Mouse (Mus musculus) liver, embryonic 11.5 days (tissue): Measurements from ENCODE around the gene Sigirr. TPM values are rescaled to one million over a fixed set of nuclear protein-coding genes. Genes with fewer than 3 reads are reported as not detected.
A peak's percentile ranks its signal among the peaks of the same experiment; 100 is the strongest.

Experiments used
- ATAC-seq: fragments of 200-750 bp; cut with Nextera tagmentation; replicated peaks from 2 replicates; pipeline ENCODE4 v1.8.0; 2017; ENCODE audit warnings: moderate number of reproducible peaks, mild to moderate bottlenecking, moderate TSS enrichment, moderate library complexity; ENCODE audit not compliant: low FRiP score
- DNase-seq: peaks from one replicate; pipeline ENCODE4 v3.0.0-alpha.2; 2017; ENCODE audit warnings: low spot score
- H3K27ac ChIP-seq: fragments of 300-500 bp; sonication (generic); 2 replicates; pipeline ENCODE4 v1.5.1; 2014; ENCODE audit warnings: mild to moderate bottlenecking, low read depth, low read length, control low read depth
- H3K27me3 ChIP-seq: fragments of 300-500 bp; sonication (generic); replicated peaks from 2 replicates; pipeline ENCODE4 v1.6.1; 2014; ENCODE audit warnings: low read length, mixed read lengths; ENCODE audit not compliant: control insufficient read depth, insufficient read depth
- H3K36me3 ChIP-seq: fragments of 300-500 bp; sonication (generic); 2 replicates; pipeline ENCODE4 v1.6.1; 2014; ENCODE audit warnings: mild to moderate bottlenecking, low read length, moderate library complexity, mixed read lengths; ENCODE audit not compliant: control insufficient read depth, insufficient read depth
- H3K4me1 ChIP-seq: fragments of 300-500 bp; sonication (generic); replicated peaks from 2 replicates; pipeline ENCODE4 v1.6.1; 2014; ENCODE audit warnings: low read length, mixed read lengths; ENCODE audit not compliant: control insufficient read depth, insufficient read depth
- H3K4me2 ChIP-seq: fragments of 300-500 bp; sonication (generic); 2 replicates; pipeline ENCODE4 v1.6.1; 2014; ENCODE audit warnings: mild to moderate bottlenecking, control low read depth, moderate library complexity
- H3K4me3 ChIP-seq: fragments of 300-500 bp; sonication (generic); 2 replicates; pipeline ENCODE4 v1.5.1; 2014; ENCODE audit warnings: low read depth, low read length, control low read depth
- H3K9ac ChIP-seq: fragments of 300-500 bp; sonication (generic); 2 replicates; pipeline ENCODE4 v1.6.1; 2014; ENCODE audit warnings: low read depth, low read length, control low read depth
- H3K9me3 ChIP-seq: fragments of 300-500 bp; sonication (generic); 2 replicates; pipeline ENCODE4 v1.6.1; 2016; ENCODE audit warnings: low read length, inconsistent platforms, mixed read lengths; ENCODE audit not compliant: control insufficient read depth
- WGBS: fragments of 180-500 bp; shearing (Covaris S2); extraction: QIAGEN DNeasy Blood & Tissue Kit; methylation state at CpG from one replicate; pipeline ENCODE4 v1.1.7; 2014; 5-methylcytosine and 5-hydroxymethylcytosine counted together
- polyA plus RNA-seq: library from polyadenylated mRNA; unstranded; fragments of >200 nt; fragmentation: Nextera tagmentation; extraction: Ambion mirVana; gene quantifications from 2 replicates; pipeline ENCODE4 v1.2.1, GENCODE M21; 2014

The Sigirr gene
- polyA plus RNA-seq, 1 experiment from 2014 or later = 23.5 TPM

DNA sequence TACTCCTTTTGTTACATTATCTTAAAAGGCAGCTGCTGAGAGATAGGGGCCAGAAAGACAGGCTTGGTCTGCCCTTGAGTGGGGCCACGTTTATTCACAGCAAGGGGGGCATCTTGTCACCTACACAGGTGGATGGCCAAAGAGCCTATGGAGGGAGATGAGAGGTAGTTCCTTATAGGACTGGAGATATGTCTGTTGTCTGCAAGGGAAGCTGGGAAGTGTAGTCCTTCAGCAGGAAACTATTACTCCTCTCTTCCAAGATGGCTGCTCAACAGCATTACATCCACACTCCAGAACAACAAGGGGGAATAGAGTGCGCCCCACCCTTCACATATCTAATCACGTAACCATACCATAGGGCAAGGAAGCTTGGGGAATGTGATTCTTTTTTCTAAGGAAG is 19.1 kb upstream of the Sigirr start:
- 65% methylated on average over 3 of the region's 3 CpGs for whole genome bisulfite sequencing
- no peak for ATAC-seq
- no peak overlapping the region for H3K4me3 ChIP-seq
- H3K4me2 ChIP-seq = no peak overlapping the region
- no peaks in the 10 kb centered on the region for H3K9me3 ChIP-seq
- H3K4me1 ChIP-seq = peaks cover 32% of the 10 kb centered on the region
- 0 out of 2 replicates have a peak, but pooled peaks cover 5% of the 10 kb centered on the region for H3K27me3 ChIP-seq
- no peak overlapping the region for H3K27ac ChIP-seq
- H3K36me3 ChIP-seq = no peaks in the 10 kb centered on the region
- no peak overlapping the region for H3K9ac ChIP-seq
- no peak for DNase-seq

DNA sequence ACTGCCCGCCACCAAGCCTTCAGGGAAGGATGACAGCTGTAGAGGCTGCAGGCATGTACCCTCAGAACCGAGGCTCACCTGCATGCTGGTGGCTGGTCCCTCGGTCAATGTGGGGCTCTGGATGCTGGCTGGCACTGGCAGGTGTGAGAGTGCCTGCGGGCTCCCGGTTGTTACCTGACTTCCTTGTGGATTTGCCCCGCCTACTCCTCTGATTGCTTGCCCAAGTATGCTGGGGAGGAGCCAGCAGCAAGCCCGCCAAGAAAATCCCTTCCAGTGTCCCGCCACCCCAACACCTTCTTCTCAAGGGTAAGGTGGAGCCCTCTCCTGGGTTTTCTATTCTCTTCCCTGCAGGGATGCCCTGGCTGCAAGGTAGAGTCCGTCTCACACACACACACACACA is 17.3 kb upstream of the Sigirr start, which contains the start of gene Ano9:
Gene Ano9, minus strand, starts transcription at position 171 of the 400 bp plus-strand sequence.
- ATAC-seq = no peak
- Histone ChIP-seq H3K27ac (no peak within 1 kb of the TSS), H3K4me1 (peaks cover 30% of the 10 kb centered on the region), H3K36me3 (no peaks in the 10 kb centered on the region), H3K4me2 (no peak within 1 kb of the TSS), H3K9ac (no peak within 1 kb of the TSS), H3K4me3 (no peak within 1 kb of the TSS), H3K27me3 (0 out of 2 replicates have a peak, but pooled peaks cover 5% of the 10 kb centered on the region), H3K9me3 (no peaks in the 10 kb centered on the region)
- no peak for DNase-seq
- WGBS = 28% methylated on average over 9 of the region's 9 CpGs

DNA sequence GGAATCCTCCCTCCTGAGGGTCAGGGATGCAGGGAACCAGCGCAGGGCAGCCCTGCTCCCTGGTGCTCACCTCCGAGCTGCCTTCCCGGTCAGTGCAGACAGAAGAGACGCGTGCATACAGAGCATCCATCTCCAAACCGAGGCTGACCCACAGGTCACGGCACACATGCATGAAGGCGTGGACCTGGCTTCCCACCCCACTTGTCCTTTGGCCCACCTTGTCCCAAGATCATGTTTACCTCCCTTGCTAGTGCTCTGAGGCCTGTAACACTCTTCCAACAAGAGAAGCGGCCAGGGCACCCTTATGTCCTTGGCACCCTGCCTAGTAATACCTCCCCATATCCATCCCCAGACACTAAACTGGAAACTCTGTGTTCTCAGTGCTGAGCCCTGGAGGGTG is 15.5 kb upstream of the Sigirr start:
- peaks cover 21% of the 10 kb centered on the region for H3K4me1 ChIP-seq
- H3K4me2 ChIP-seq = no peak overlapping the region
- H3K9ac ChIP-seq = no peak overlapping the region
- no peaks in the 10 kb centered on the region for H3K9me3 ChIP-seq
- no peak overlapping the region for H3K4me3 ChIP-seq
- DNase-seq (no peak), ATAC-seq (no peak)
- H3K27ac ChIP-seq = no peak overlapping the region
- H3K27me3 ChIP-seq = 0 out of 2 replicates have a peak, but pooled peaks cover 5% of the 10 kb centered on the region
- H3K36me3 ChIP-seq = no peaks in the 10 kb centered on the region
- WGBS = 81% methylated on average over 9 of the region's 9 CpGs

DNA sequence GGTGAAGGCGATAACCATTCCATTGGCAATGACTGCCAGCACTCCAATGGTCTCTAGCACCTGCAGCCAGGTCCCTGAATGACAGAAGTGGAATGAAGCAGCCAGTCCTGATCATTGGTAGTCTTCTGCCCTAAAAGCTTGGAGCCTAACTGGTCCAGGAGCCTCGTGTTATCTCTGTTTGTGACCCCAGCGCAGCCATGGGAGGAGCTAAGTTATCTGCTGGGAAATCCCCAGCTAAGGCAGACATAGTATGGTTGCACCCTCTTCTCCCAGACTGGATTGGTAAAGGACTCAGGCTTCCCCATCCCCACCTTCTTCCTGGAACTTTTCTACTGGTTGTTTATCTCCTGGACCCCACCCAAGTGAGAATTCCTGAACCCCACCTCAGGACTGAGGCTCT is 2.8 kb upstream of the Sigirr start:
- Histone ChIP-seq H3K36me3 (no peaks in the 10 kb centered on the region), H3K27ac (peak overlapping the region; percentile 7; the same call in 1 of the 2 replicates), H3K27me3 (peaks cover 10% of the 10 kb centered on the region; the same call in 1 of the 2 replicates), H3K4me3 (no peak overlapping the region), H3K9ac (no peak overlapping the region), H3K4me2 (0 out of 2 replicates have a peak overlapping the region, but pooled peaks have one; percentile 6), H3K4me1 (peaks cover 17% of the 10 kb centered on the region), H3K9me3 (no peaks in the 10 kb centered on the region)
- 43% methylated on average over 3 of the region's 3 CpGs for whole genome bisulfite sequencing
- peak; percentile 67 for ATAC-seq
- DNase-seq = no peak

DNA sequence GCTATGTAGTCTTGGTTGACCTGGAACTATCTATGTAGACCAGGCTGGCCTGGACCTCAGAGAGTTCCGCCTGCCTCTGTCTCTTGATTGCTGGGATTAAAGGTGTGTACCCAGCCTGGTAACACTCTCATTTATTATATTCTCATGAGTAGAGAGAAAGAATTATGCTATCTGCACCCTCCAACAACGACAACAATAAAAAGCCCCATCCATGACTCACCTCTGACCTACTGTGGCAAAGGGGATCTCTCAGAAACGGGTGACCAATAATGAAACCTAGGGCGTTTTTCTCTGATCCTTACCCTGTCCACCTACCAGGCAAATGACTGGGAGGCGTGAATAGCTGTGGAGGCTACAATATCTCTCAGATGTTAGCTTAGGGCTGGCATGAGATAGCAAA is 3.2 kb downstream of the Sigirr start:
- 74% methylated on average over 5 of the region's 5 CpGs for WGBS
- Histone ChIP-seq H3K4me2 (peak overlapping the region; percentile 41), H3K9me3 (no peaks in the 10 kb centered on the region)

DNA sequence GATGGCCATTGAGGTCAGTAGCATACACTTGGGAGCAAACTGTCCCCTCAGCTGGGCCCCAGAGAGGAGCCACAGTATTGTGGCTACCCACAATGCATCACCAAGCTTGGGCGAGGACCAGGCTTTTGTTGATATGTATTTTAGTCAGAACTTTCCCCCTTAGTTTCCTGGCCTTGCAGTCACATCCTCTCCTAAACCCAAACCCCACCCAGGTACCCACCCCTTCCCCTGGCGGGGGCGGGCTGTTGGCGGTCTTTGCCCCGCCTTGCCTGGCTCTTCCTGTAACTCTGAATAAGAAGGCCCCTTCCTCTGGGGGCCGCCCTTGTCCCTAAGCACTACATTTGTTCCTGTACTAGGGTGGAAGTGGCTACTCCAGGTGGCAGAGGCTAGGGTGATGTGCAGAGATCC is 3.7 kb downstream of the Sigirr start:
- H3K9ac ChIP-seq = 0 out of 2 replicates have a peak overlapping the region, but pooled peaks have one; percentile 41
- no peaks in the 10 kb centered on the region for H3K9me3 ChIP-seq
- peak overlapping the region; percentile 60 for H3K27ac ChIP-seq
- peak overlapping the region; percentile 41 for H3K4me2 ChIP-seq
- H3K4me3 ChIP-seq = peak overlapping the region; percentile 22
- peak; percentile 71 for DNase-seq
- ATAC-seq = peak; percentile 64
- no peaks in the 10 kb centered on the region for H3K36me3 ChIP-seq
- H3K4me1 ChIP-seq = peaks cover 33% of the 10 kb centered on the region
- 28% methylated on average over 6 of the region's 6 CpGs for WGBS
- peaks cover 7% of the 10 kb centered on the region; the same call in 1 of the 2 replicates for H3K27me3 ChIP-seq

More for the DNA sequence above, 3.2 kb downstream of the Sigirr start:
- Histone ChIP-seq H3K36me3 (no peaks in the 10 kb centered on the region), H3K27me3 (peaks cover 10% of the 10 kb centered on the region; the same call in 1 of the 2 replicates), H3K27ac (0 out of 2 replicates have a peak overlapping the region, but pooled peaks have one; percentile 5), H3K4me3 (no peak overlapping the region), H3K9ac (no peak overlapping the region), H3K4me1 (peaks cover 30% of the 10 kb centered on the region)
- DNase-seq = no peak
- no peak for ATAC-seq

DNA sequence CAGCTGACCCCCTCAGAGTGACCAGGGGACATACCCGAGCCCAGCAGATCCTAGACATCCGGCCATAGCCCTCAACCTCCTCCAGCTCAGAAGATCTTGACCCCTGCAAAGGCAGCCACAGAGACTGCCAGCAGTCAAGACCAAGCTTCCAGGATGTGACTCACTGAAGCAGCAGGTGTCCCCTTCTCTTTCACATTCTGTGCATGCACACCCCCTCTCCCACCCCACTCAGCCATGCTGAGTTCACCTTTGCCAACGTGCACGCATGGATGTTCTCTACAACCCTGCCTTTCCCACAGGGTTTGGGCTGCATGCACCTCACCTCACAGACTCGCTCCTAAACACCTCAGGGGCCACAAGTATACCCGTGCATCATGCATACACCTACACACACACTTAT is 4.4 kb downstream of the Sigirr start:
- H3K9ac ChIP-seq = 0 out of 2 replicates have a peak overlapping the region, but pooled peaks have one; percentile 41
- ATAC-seq = no peak
- peak overlapping the region; percentile 60 for H3K27ac ChIP-seq
- H3K36me3 ChIP-seq = no peaks in the 10 kb centered on the region
- peak overlapping the region; percentile 22 for H3K4me3 ChIP-seq
- DNase-seq = no peak
- no peaks in the 10 kb centered on the region for H3K9me3 ChIP-seq
- H3K4me1 ChIP-seq = peaks cover 33% of the 10 kb centered on the region
- 75% methylated on average over 6 of the region's 6 CpGs for WGBS
- peaks cover 7% of the 10 kb centered on the region; the same call in 1 of the 2 replicates for H3K27me3 ChIP-seq
- H3K4me2 ChIP-seq = peak overlapping the region; percentile 41

DNA sequence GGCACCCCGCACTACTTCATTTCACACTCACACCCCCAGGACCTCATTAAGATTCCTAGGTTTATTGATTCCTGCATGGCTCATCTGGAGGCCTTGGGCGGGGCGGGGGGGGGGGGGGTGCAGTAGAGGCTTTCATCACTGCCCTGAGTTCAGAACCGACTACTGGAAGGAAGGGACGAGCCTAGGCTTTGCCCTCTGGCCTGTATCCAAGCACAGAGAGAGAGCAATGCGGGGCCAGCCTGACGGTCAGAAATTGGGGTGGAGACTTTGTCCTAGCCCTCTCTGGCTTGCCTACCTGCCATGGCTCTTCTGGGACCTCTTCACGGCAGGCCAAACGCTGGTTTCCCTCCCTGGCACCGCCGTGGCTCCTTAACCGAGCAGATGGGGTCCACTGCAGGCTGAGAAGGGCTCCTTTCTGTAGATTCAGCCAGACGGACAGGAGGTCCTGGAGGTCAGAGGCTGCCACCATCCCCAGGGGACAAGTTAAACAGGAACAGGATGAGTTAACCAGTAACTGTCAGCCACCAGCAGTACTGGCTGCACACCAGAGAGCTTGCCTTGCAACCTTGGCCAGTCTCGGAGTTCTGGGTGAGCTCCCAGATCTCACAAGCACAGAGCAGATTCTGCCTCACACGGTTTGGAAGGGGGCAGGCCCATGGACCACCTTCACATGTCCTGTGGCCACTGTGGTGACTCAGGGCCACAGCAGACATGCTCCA is 5.7 kb downstream of the Sigirr start:
- Histone ChIP-seq H3K4me1 (peaks cover 29% of the 10 kb centered on the region), H3K4me2 (peak overlapping the region; percentile 41), H3K27me3 (peaks cover 3% of the 10 kb centered on the region), H3K36me3 (no peaks in the 10 kb centered on the region), H3K9me3 (no peaks in the 10 kb centered on the region), H3K4me3 (peak overlapping the region; percentile 25), H3K27ac (peak overlapping the region; percentile 57), H3K9ac (peak overlapping the region; percentile 32; the same call in 1 of the 2 replicates)
- DNase-seq = no peak
- WGBS = 59% methylated on average over 15 of the region's 15 CpGs
- no peak for ATAC-seq
